Mouse (Mus musculus): Measurements from ENCODE around the gene Unc80.
A peak's percentile ranks its signal among the peaks of the same experiment; 100 is the strongest.
"Not testable (repeated sequence)": the region's sequence is repeated elsewhere in the genome, so short reads cannot be mapped to it uniquely, and the experiment has no call there.

Gene Unc80

GRCm38 (mm10) chr1:66638177-66638576 lies 170.0 kb downstream of the Unc80 start:
- DNase-seq: no peak

GRCm38 (mm10) chr1:66646894-66647293 lies 178.7 kb downstream of the Unc80 start:
- no peak for DNase-seq

GRCm38 (mm10) chr1:66649568-66649967 lies 181.4 kb downstream of the Unc80 start:
- no peak for DNase-seq

- DNase-seq: no peak
These were observed 181.8 kb downstream of the Unc80 start for GRCm38 (mm10) chr1:66650006-66650405.

- DNase-seq: no peak
These were observed 187.1 kb downstream of the Unc80 start for GRCm38 (mm10) chr1:66655119-66655746.

- DNase-seq: no peak
These were observed 187.6 kb downstream of the Unc80 start for GRCm38 (mm10) chr1:66655747-66656119.

- no peak for DNase-seq
These were observed 203.3 kb downstream of the Unc80 start for GRCm38 (mm10) chr1:66671475-66671874.

GRCm38 (mm10) chr1:66672812-66673211 lies 204.6 kb downstream of the Unc80 start:
- DNase-seq: no peak

GRCm38 (mm10) chr1:66677928-66678327 lies 209.8 kb downstream of the Unc80 start:
- DNase-seq: no peak

- DNase-seq: no peak
These were observed 210.5 kb downstream of the Unc80 start for GRCm38 (mm10) chr1:66678662-66679061.

GRCm38 (mm10) chr1:66682974-66683373 lies 214.8 kb downstream of the Unc80 start:
- no peak for DNase-seq

- no peak for DNase-seq
These were observed 223.6 kb downstream of the Unc80 start for GRCm38 (mm10) chr1:66691772-66692171.

- no peak for DNase-seq
These were observed 224.1 kb downstream of the Unc80 start for GRCm38 (mm10) chr1:66692308-66692707.

- no peak for DNase-seq
These were observed 224.7 kb downstream of the Unc80 start for GRCm38 (mm10) chr1:66692780-66693392.

- DNase-seq: no peak
These were observed 226.1 kb downstream of the Unc80 start for GRCm38 (mm10) chr1:66694266-66694665.

GRCm38 (mm10) chr1:66695296-66695695 lies 227.1 kb downstream of the Unc80 start:
- DNase-seq: no peak

GRCm38 (mm10) chr1:66699630-66700029 lies 231.5 kb downstream of the Unc80 start:
- not testable (repeated sequence) for DNase-seq

- no peak for DNase-seq
These were observed 232.1 kb downstream of the Unc80 start for GRCm38 (mm10) chr1:66700149-66700692.

GRCm38 (mm10) chr1:66700693-66701575 lies 232.8 kb downstream of the Unc80 start, which contains the start of gene Rpe:
Rpe (plus strand) TSS chr1:66700831.
- DNase-seq: peak; percentile 96

- no peak for DNase-seq
These were observed 233.4 kb downstream of the Unc80 start for GRCm38 (mm10) chr1:66701576-66701940.

GRCm38 (mm10) chr1:66702623-66703345 lies 234.6 kb downstream of the Unc80 start:
- DNase-seq: no peak

GRCm38 (mm10) chr1:66704523-66704922 lies 236.4 kb downstream of the Unc80 start:
- DNase-seq: no peak

- DNase-seq: no peak
These were observed 244.7 kb downstream of the Unc80 start for GRCm38 (mm10) chr1:66712859-66713258.
